Mouse (Mus musculus) kidney, embryonic 16.5 days (tissue): Measurements from ENCODE around the gene Psmb11. TPM values are rescaled to one million over a fixed set of nuclear protein-coding genes. Genes with fewer than 3 reads are reported as not detected.
A peak's percentile ranks its signal among the peaks of the same experiment; 100 is the strongest.

Experiments used
- ATAC-seq: fragments of 200-750 bp; cut with Nextera tagmentation; 2 replicates; pipeline ENCODE4 v1.8.0; 2017; ENCODE audit warnings: moderate TSS enrichment; ENCODE audit not compliant: low FRiP score, low TSS enrichment
- H3K27ac ChIP-seq: fragments of 300-500 bp; sonication (generic); 2 replicates; pipeline ENCODE4 v1.5.1; 2014; ENCODE audit warnings: low read length
- H3K27me3 ChIP-seq: fragments of 300-500 bp; sonication (generic); 2 replicates; pipeline ENCODE4 v1.6.1; 2014; ENCODE audit warnings: low read length, control low read depth, mixed read lengths; ENCODE audit not compliant: insufficient read depth
- H3K36me3 ChIP-seq: fragments of 300-500 bp; sonication (generic); 2 replicates; pipeline ENCODE4 v1.6.1; 2014; ENCODE audit warnings: low read length, control low read depth, mixed read lengths; ENCODE audit not compliant: insufficient read depth
- H3K4me1 ChIP-seq: fragments of 300-500 bp; sonication (generic); 2 replicates; pipeline ENCODE4 v1.6.1; 2014; ENCODE audit warnings: low read length, control low read depth, mixed read lengths; ENCODE audit not compliant: insufficient read depth
- H3K4me2 ChIP-seq: fragments of 300-500 bp; sonication (generic); replicated peaks from 2 replicates; pipeline ENCODE4 v1.6.1; 2014; ENCODE audit warnings: low read depth, low read length
- H3K4me3 ChIP-seq: fragments of 300-500 bp; sonication (generic); 2 replicates; pipeline ENCODE4 v1.5.1; 2014; ENCODE audit warnings: mild to moderate bottlenecking, low read length
- H3K9ac ChIP-seq: fragments of 300-500 bp; sonication (generic); replicated peaks from 2 replicates; pipeline ENCODE4 v1.6.1; 2014; ENCODE audit warnings: low read length
- H3K9me3 ChIP-seq: fragments of 300-500 bp; sonication (generic); 2 replicates; pipeline ENCODE4 v1.6.1; 2016; ENCODE audit warnings: low read length, control low read depth
- WGBS: fragments of 180-500 bp; shearing (Covaris S2); extraction: QIAGEN DNeasy Blood & Tissue Kit; methylation state at CpG from one replicate; pipeline ENCODE4 v1.1.7; 2014; 5-methylcytosine and 5-hydroxymethylcytosine counted together
- polyA plus RNA-seq: library from polyadenylated mRNA; unstranded; fragments of >200 nt; fragmentation: Nextera tagmentation; extraction: Ambion mirVana; gene quantifications from 2 replicates; pipeline ENCODE4 v1.2.1, GENCODE M21; 2015

Psmb11 gene
- polyA plus RNA-seq, 1 experiment from 2014 or later: 0.07 TPM

DNA sequence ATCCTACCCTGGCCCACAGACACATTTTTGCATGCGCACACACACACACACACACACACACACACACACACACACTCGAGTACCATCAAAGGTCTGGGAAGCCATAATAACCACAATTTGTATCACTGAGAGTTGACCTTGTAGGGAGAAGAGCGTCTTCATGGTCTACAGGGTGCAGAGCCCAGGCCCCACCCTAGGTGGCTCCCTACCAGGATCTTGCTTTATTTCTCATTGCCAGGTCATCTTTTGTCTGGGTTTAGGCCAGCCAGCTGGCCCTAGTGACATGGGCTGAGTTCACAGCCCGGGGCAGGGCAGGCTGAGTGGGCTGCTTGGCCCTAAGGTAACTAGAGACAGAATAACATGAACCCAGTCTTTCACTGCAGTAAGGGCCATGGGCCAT lies 12.9 kb downstream of the Psmb11 start:
- 70% methylated on average over 4 of the region's 4 CpGs for WGBS
- Histone ChIP-seq H3K27ac (no peak overlapping the region), H3K9ac (no peak overlapping the region), H3K27me3 (no peaks in the 10 kb centered on the region), H3K4me1 (peaks cover under 1% of the 10 kb centered on the region; the same call in 1 of the 2 replicates), H3K4me2 (no peak overlapping the region), H3K36me3 (peaks cover 42% of the 10 kb centered on the region), H3K9me3 (no peaks in the 10 kb centered on the region), H3K4me3 (no peak overlapping the region)
- no peak for ATAC-seq

DNA sequence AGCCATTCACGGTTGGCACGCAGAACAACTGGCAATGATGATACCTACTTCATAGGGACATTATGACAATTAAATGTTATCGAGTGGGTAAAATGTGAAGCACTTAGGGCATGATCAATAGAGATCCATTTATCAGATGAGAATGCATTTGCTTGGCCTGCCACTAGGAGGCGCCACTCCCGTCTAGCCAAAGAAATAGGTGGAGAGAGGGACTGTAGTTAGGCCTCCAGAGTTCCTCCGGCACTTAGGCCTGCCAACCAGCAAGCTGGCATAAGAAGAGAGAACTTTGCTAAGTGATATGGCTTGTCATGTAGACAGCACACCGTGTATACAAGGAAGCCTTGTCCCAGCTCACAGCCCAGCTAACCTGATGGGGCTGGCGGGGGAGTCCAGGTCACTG lies 15.7 kb downstream of the Psmb11 start:
- no peak for ATAC-seq
- no peak overlapping the region for H3K9ac ChIP-seq
- no peaks in the 10 kb centered on the region for H3K9me3 ChIP-seq
- peaks cover 15% of the 10 kb centered on the region for H3K4me1 ChIP-seq
- H3K27ac ChIP-seq: no peak overlapping the region
- H3K27me3 ChIP-seq: no peaks in the 10 kb centered on the region
- H3K4me2 ChIP-seq: no peak overlapping the region
- WGBS: 57% methylated on average over 8 of the region's 8 CpGs
- no peak overlapping the region for H3K4me3 ChIP-seq
- H3K36me3 ChIP-seq: peaks cover 36% of the 10 kb centered on the region

DNA sequence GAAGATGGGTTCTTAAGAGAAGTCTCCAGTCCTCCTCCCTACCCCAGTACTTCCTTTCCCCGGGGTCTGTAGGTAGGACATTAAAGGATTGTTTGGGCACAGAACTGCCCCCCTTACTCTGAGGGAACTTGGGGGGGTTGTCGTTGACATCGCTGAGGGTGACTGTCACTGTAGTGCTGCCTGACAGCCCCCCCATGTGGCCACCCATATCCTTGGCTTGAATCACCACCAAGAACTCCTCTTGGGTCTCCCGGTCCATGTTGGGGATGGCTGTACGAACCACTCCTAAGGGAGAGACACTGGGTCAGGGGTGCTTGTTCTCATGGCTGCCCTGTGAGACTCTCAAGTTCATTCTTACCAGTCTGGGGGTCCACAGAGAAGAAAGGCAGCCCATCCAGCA lies 17.0 kb downstream of the Psmb11 start:
- peaks cover 15% of the 10 kb centered on the region for H3K4me1 ChIP-seq
- no peak overlapping the region for H3K4me2 ChIP-seq
- no peak for ATAC-seq
- 80% methylated on average over 5 of the region's 5 CpGs for WGBS
- no peak overlapping the region for H3K4me3 ChIP-seq
- H3K27me3 ChIP-seq: no peaks in the 10 kb centered on the region
- H3K27ac ChIP-seq: no peak overlapping the region
- no peaks in the 10 kb centered on the region for H3K9me3 ChIP-seq
- H3K36me3 ChIP-seq: peaks cover 38% of the 10 kb centered on the region
- H3K9ac ChIP-seq: no peak overlapping the region

DNA sequence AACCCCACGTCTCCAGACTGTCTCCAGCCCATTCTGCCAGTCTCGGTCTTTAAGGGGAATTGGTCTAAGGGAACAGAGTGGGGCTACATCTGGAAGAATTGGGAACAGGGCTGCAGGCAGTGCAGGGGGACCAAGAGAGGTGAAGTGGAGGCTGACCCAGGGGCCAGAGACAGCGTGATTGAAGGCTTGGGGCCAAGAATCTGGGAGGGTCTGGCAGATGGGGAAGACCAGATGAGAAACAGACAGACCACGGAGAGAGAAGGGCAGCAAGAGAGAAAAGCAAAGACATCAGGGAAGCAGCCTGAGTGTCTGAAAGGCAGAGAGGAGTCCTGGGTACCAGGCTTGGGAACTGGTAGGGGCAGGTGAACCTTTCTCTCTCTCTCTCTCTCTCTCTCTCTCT lies 18.9 kb downstream of the Psmb11 start:
- H3K4me2 ChIP-seq: peak overlapping the region; percentile 94
- H3K9ac ChIP-seq: peak overlapping the region; percentile 68; the same call in 1 of the 2 replicates
- no peaks in the 10 kb centered on the region for H3K9me3 ChIP-seq
- H3K27ac ChIP-seq: no peak overlapping the region
- peaks cover 15% of the 10 kb centered on the region for H3K4me1 ChIP-seq
- H3K36me3 ChIP-seq: peaks cover 47% of the 10 kb centered on the region
- WGBS: 14% methylated on average over 4 of the region's 4 CpGs
- no peaks in the 10 kb centered on the region for H3K27me3 ChIP-seq
- no peak for ATAC-seq
- peak overlapping the region; percentile 60; the same call in 1 of the 2 replicates for H3K4me3 ChIP-seq

DNA sequence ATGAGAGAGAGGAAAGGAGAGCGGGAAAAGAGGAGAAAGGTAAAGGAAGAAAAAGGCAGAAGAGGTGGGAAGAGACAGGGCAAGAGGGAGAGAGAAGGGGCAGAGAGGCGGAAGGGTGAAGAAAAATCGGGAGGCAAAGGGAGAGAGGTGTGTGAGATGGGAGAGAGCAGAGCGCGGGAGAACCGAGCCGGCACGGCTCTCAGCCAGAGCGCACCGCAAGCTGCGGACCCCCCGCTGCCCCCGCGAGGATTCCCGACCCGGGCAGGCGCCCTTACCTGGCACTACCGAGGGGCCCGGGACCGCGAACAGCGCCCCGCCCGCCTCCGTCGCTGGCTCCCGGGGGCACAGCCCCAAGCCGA lies 19.7 kb downstream of the Psmb11 start, which contains the start of gene Gm17606:
Gene Gm17606, plus strand, starts transcription at position 7 of the 359 bp plus-strand sequence.
- Histone ChIP-seq H3K27me3 (no peaks in the 10 kb centered on the region), H3K4me2 (peak within 1 kb of the TSS; percentile 94), H3K36me3 (peaks cover 53% of the 10 kb centered on the region), H3K9me3 (no peaks in the 10 kb centered on the region), H3K9ac (peak within 1 kb of the TSS; percentile 68), H3K27ac (peak within 1 kb of the TSS; percentile 78), H3K4me3 (peak within 1 kb of the TSS; percentile 60), H3K4me1 (peaks cover 15% of the 10 kb centered on the region)
- no peak; the same call in 1 of the 2 replicates for ATAC-seq
- WGBS: under 1% methylated on average over 17 of the region's 28 CpGs

DNA sequence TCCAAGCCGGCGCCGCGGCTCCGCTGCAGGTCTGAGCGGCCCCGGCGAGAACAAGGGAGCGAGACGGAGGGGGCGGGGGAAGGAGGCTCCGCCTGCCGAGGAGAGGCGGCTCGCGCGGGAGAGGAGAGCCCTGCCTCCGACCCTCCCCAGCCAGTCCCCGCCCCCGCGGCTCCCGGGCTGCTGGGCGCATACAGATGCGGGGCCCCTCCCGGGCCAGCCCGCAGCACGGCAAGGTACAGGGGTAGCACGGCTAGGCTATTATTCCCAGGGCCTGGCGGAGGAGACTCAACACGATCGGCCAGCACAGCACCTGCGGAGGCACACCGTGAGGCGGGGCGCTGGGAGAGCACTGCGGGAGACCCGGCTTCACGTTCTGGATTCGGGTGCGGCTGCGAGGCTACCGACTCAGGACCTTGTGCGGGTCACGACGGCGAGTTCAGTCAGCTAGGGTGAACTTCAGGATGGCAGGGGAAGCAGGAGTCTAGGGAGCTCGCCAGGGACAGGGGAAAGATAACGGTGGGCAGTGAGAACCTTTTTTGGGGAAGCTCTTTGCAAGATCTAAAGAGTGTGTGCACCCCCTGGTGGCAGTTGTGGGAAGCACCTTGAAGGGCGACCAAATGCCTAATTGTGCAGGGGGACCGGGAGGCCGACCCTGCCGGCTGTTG lies 20.2 kb downstream of the Psmb11 start, which contains the start of gene Cdh24:
Gene Cdh24, minus strand, starts transcription at position 60 of the 665 bp plus-strand sequence.
- Histone ChIP-seq H3K4me3 (peak within 1 kb of the TSS; percentile 60), H3K4me2 (peak within 1 kb of the TSS; percentile 94), H3K27ac (peak within 1 kb of the TSS; percentile 78), H3K9ac (peak within 1 kb of the TSS; percentile 68), H3K9me3 (no peaks in the 10 kb centered on the region), H3K36me3 (peaks cover 53% of the 10 kb centered on the region), H3K4me1 (peaks cover 15% of the 10 kb centered on the region), H3K27me3 (no peaks in the 10 kb centered on the region)
- under 1% methylated on average over 37 of the region's 52 CpGs for WGBS
- peak; percentile 94 for ATAC-seq

DNA sequence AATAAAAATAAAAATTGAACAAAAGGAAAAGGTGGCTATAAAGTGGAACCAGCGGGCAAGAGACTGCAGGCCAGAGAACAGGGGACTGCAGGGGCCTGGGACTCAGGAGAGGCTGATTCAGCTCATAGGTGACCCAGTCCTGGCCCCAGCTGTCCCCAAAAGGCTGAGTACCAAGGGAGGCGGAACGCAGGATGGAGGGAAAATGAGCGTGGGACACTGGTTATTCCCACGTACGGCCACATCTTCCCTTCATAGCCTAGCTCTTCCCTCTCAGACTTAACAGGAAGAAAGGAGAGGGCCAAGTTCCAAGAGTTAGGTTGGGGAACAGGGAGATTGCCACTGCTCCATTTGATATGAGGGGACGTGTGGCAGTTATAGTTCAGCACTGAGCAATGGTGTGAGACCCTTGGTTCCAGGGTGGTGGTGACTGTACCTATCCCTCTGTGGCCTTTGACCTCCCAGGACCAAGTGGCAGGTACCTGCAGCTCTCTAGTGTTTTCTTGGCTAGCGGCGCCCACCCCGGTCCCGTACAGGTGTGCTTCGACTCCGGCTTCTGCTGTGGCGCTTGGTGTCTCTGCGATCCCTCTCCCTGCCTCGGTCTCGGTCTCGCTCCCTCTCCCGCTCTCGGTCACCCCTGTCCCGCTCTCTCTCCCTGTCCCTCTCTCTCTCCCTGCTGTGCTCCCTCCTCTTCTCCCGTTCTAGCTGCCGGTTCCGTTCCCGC lies 21.2 kb downstream of the Psmb11 start:
- Histone ChIP-seq H3K36me3 (peaks cover 55% of the 10 kb centered on the region), H3K9me3 (no peaks in the 10 kb centered on the region), H3K4me3 (no peak overlapping the region), H3K4me1 (peaks cover 15% of the 10 kb centered on the region), H3K4me2 (no peak overlapping the region), H3K27ac (no peak overlapping the region), H3K9ac (no peak overlapping the region), H3K27me3 (no peaks in the 10 kb centered on the region)
- WGBS: 79% methylated on average over 25 of the region's 25 CpGs
- no peak for ATAC-seq

DNA sequence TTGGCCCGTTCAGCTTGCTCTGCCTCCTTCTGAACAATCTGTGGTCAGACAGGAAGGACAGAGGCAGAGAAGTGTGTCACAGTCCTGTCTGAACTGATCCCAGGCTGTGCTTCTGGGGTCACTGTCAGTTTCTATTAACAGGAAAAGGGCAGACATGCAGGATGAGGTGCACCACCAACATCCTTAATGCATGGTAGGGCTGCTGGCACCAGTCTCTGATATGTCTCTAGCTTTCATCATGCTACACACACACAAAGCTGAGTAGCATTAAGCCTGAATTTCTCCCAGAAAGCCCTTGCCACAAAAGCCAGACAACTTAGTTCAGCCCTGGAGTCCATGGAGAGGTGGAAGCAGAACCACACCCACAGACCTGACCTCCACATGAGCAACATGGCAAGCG lies 21.8 kb downstream of the Psmb11 start:
- Histone ChIP-seq H3K27ac (no peak overlapping the region), H3K4me1 (peaks cover 15% of the 10 kb centered on the region), H3K4me3 (no peak overlapping the region), H3K27me3 (no peaks in the 10 kb centered on the region), H3K4me2 (no peak overlapping the region), H3K9ac (no peak overlapping the region), H3K9me3 (no peaks in the 10 kb centered on the region), H3K36me3 (peaks cover 61% of the 10 kb centered on the region)
- ATAC-seq: no peak
- 85% methylated on average over 2 of the region's 2 CpGs for whole genome bisulfite sequencing

DNA sequence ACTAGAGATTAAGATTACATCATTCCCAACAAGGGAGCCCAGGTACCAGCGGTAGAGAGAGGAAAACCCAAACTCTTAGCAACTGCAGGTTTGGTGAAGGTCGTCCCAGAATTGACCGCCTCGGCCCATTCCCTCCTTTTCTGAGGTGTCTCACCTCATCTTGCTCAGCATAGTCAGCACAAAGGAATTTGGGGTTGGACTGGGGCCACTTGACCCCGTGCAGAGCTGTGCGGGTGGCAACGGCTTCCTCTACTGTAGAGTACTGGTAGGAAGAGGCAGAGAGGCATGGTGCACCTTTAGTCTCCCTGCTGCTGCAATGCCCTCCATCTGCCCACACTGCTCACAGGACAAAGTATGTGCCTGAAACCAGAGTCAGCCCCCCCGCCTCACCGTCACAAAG lies 23.1 kb downstream of the Psmb11 start:
- Histone ChIP-seq H3K36me3 (peaks cover 68% of the 10 kb centered on the region), H3K9ac (no peak overlapping the region), H3K4me1 (peaks cover 17% of the 10 kb centered on the region), H3K4me2 (no peak overlapping the region), H3K4me3 (no peak overlapping the region), H3K27ac (no peak overlapping the region), H3K27me3 (no peaks in the 10 kb centered on the region), H3K9me3 (no peaks in the 10 kb centered on the region)
- 87% methylated on average over 9 of the region's 9 CpGs for WGBS
- ATAC-seq: no peak

DNA sequence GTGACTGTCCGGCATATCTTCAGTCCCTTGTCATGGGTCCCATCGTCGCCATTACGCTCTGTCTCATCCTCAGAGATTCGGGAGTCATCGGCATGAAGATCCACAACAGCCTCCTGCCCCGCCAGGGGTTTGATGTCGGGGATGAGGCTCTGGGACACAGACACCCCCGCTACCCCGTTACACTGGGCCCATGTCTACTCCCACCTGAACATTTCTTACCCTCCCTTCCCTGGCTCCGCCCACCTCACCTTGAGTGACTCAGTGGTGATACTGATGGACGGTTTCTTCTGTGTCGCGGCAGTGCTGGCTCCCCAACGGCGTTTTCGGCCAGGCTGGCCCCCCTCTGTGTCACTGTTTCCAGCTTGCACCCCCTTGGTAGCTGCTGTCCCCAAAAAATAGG lies 25.2 kb downstream of the Psmb11 start:
- 96% methylated on average over 17 of the region's 17 CpGs for WGBS
- H3K9me3 ChIP-seq: no peaks in the 10 kb centered on the region
- no peaks in the 10 kb centered on the region for H3K27me3 ChIP-seq
- H3K4me1 ChIP-seq: peaks cover 14% of the 10 kb centered on the region; the same call in 1 of the 2 replicates
- no peak overlapping the region for H3K9ac ChIP-seq
- no peak overlapping the region for H3K4me3 ChIP-seq
- no peak for ATAC-seq
- H3K36me3 ChIP-seq: peaks cover 87% of the 10 kb centered on the region
- no peak overlapping the region for H3K4me2 ChIP-seq
- no peak overlapping the region for H3K27ac ChIP-seq
